Mouse (Mus musculus) kidney, postnatal 14 days (tissue): ENCODE data around the gene Gm8947.

Source experiments
- DNase-seq: peaks from one replicate; pipeline ENCODE4 v3.0.0; 2022; ENCODE audit warnings: mixed read lengths

The Gm8947 gene

GRCm38 (mm10) chr1:151228320-151228989 is 36.3 kb downstream of the Gm8947 start:
- no peak for DNase-seq

GRCm38 (mm10) chr1:151232346-151232745 is 40.2 kb downstream of the Gm8947 start:
- DNase-seq = no peak

- no peak for DNase-seq
These were observed 41.6 kb downstream of the Gm8947 start for GRCm38 (mm10) chr1:151233756-151234155.

GRCm38 (mm10) chr1:151235574-151235973 is 43.4 kb downstream of the Gm8947 start:
- DNase-seq = no peak

GRCm38 (mm10) chr1:151236141-151236930 is 44.2 kb downstream of the Gm8947 start:
- DNase-seq = peak; percentile 32

GRCm38 (mm10) chr1:151237780-151238179 is 45.6 kb downstream of the Gm8947 start:
- DNase-seq = no peak

GRCm38 (mm10) chr1:151243332-151243731 is 51.2 kb downstream of the Gm8947 start:
- no peak for DNase-seq
